Mouse (Mus musculus): Measurements from ENCODE around the gene Pip5k1b. TPM values are rescaled to one million over a fixed set of nuclear protein-coding genes. Genes with fewer than 3 reads are reported as not detected.

The Pip5k1b gene
- polyA plus RNA-seq, 1 experiment from 2014 or later: 8.3 TPM

DNA sequence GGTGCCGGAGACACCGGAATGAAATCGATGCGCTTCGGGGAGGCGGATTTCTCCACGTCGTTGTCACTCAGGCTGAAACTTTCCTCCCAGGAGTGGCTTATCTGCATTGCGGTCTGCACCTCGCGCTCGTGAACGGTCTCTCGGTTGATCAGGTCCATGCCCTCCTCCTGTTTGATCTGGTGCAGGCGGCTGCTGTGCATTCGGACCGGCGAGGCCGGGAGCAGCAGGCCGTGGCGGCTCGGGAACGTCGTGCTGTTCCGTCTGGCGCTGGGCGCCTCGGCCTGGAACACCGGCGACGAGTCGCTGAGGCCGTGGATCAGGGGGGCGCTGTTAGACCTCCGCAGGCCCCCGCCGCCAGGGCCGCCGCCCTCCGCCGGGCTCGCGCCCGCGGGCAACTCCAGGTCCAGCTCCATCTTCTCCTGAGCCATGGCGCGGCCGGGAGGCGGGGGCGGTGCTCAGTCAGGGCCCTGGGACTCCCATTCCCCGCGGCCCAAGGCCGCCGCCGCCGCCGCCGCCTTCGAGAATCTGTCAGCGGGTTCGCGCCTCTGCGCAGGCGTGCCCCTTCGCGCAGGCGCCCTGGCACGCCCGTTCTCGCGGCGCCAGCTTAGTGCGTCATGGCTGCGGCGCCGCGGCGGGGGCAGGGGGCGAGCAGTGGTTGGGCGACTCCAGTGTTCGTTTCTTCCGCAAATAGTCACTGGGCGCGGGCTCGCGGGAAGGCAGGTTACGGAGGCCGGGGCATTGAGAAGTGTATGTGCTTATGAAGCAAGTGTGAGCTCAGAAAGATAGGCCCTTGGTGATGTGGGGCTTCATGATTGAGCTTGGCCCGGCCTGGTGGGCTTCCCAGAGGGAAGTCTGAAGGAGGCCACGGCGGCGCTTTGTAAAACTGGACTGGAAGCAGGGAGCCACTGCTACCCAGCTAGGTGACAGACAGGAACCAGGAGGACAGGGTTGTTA lies 78.5 kb downstream of the Pip5k1b start, which contains the start of gene Fam122a:
Fam122a (minus strand) TSS at position 428 of the 954 bp plus-strand sequence.
- peak; percentile 91 for ATAC-seq (ENCODE audit: low read depth)
- peak within 1 kb of the TSS; percentile 91 for H3K4me3 ChIP-seq (ENCODE audit: low read depth, low read length)
- H3K9me3 ChIP-seq (replicated peaks; ENCODE audit: control insufficient read depth, low read length): no peaks in the 10 kb centered on the region
- peak within 1 kb of the TSS; percentile 97 for H3K9ac ChIP-seq (ENCODE audit: low read depth, low read length)
- no peaks in the 10 kb centered on the region for H3K27me3 ChIP-seq (ENCODE audit: control insufficient read depth, insufficient read depth, low read depth, low read length)
- H3K27ac ChIP-seq (ENCODE audit: low read length): peak within 1 kb of the TSS; percentile 95
- H3K36me3 ChIP-seq (ENCODE audit: control insufficient read depth, insufficient read depth): no peaks in the 10 kb centered on the region
- under 1% methylated on average over 88 of the region's 92 CpGs for WGBS (ENCODE audit: insufficient replicate concordance)
- H3K4me1 ChIP-seq (ENCODE audit: control insufficient read depth, low read depth, low read length): peaks cover 16% of the 10 kb centered on the region
- peak within 1 kb of the TSS; percentile 81 for H3K4me2 ChIP-seq (ENCODE audit: low read depth, low read length)

GRCm38 (mm10) chr19:24476461-24476860 lies 79.2 kb downstream of the Pip5k1b start:
- H3K9me3 ChIP-seq (replicated peaks; ENCODE audit: control insufficient read depth, low read length): no peaks in the 10 kb centered on the region
- peak overlapping the region; percentile 97 for H3K9ac ChIP-seq (ENCODE audit: low read depth, low read length)
- WGBS (ENCODE audit: insufficient replicate concordance): under 1% methylated on average over 11 of the region's 11 CpGs
- H3K4me2 ChIP-seq (ENCODE audit: low read depth, low read length): peak overlapping the region; percentile 81
- H3K4me3 ChIP-seq (ENCODE audit: low read depth, low read length): peak overlapping the region; percentile 91
- ATAC-seq (ENCODE audit: low read depth): peak; percentile 43
- H3K27ac ChIP-seq (ENCODE audit: low read length): peak overlapping the region; percentile 95
- no peaks in the 10 kb centered on the region for H3K36me3 ChIP-seq (ENCODE audit: control insufficient read depth, insufficient read depth)
- H3K27me3 ChIP-seq (ENCODE audit: control insufficient read depth, insufficient read depth, low read depth, low read length): no peaks in the 10 kb centered on the region
- H3K4me1 ChIP-seq (ENCODE audit: control insufficient read depth, low read depth, low read length): peaks cover 16% of the 10 kb centered on the region

GRCm38 (mm10) chr19:24475281-24475680 lies 80.4 kb downstream of the Pip5k1b start:
- Histone ChIP-seq H3K4me1 (ENCODE audit: control insufficient read depth, low read depth, low read length) (peaks cover 16% of the 10 kb centered on the region), H3K27ac (ENCODE audit: low read length) (no peak overlapping the region; the same call in 1 of the 2 replicates), H3K4me3 (ENCODE audit: low read depth, low read length) (peak overlapping the region; percentile 31), H3K4me2 (ENCODE audit: low read depth, low read length) (peak overlapping the region; percentile 55), H3K9me3 (replicated peaks; ENCODE audit: control insufficient read depth, low read length) (no peaks in the 10 kb centered on the region), H3K27me3 (ENCODE audit: control insufficient read depth, insufficient read depth, low read depth, low read length) (no peaks in the 10 kb centered on the region), H3K36me3 (ENCODE audit: control insufficient read depth, insufficient read depth) (no peaks in the 10 kb centered on the region), H3K9ac (ENCODE audit: low read depth, low read length) (no peak overlapping the region)
- no peak for ATAC-seq (ENCODE audit: low read depth)
- 66% methylated on average over 6 of the region's 6 CpGs for WGBS (ENCODE audit: insufficient replicate concordance)

DNA sequence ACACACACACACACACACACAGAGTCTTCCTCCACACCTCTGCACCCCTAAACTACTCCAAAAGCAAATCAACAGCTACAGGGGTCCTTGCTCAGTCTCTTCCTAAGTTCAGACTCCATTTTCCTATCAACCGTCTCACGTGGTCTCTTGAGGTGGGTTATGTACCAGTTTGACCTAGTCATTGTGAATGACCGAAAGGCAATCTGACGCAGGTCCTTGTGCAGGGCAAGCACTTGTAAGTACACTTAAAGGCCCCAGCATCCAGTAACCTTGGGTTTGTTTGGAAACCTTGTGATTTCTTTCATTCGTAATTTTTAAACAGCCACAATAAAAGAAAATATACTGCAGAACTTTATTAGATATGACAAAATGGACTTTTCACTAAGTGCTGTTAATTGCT lies 83.2 kb downstream of the Pip5k1b start:
- Histone ChIP-seq H3K4me2 (ENCODE audit: low read depth, low read length) (no peak overlapping the region), H3K27ac (ENCODE audit: low read length) (no peak overlapping the region), H3K9ac (ENCODE audit: low read depth, low read length) (no peak overlapping the region), H3K27me3 (ENCODE audit: control insufficient read depth, insufficient read depth, low read depth, low read length) (no peaks in the 10 kb centered on the region), H3K36me3 (ENCODE audit: control insufficient read depth, insufficient read depth) (no peaks in the 10 kb centered on the region), H3K4me3 (ENCODE audit: low read depth, low read length) (no peak overlapping the region), H3K9me3 (replicated peaks; ENCODE audit: control insufficient read depth, low read length) (no peaks in the 10 kb centered on the region), H3K4me1 (ENCODE audit: control insufficient read depth, low read depth, low read length) (peaks cover 13% of the 10 kb centered on the region)
- no peak for ATAC-seq (ENCODE audit: low read depth)
- 81% methylated on average over 5 of the region's 5 CpGs for WGBS (ENCODE audit: insufficient replicate concordance)

DNA sequence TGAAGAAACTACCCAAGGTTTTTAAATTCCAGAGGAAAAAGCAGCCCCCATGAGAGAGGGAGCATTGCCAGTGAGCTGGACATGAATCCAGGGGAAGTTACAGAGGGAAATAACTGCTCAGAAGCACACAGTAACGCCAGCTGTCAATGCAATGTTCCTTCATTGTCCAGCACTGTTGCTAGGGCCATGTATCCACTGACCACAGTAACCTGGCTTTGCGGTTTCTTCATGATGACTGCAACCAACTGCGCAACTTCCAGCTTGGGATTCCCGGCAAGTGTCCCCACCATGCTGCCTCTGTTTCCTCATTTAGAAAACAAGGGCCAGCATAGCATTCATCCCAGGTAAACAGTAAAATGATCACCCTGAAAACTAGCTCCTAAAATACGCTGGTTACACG lies 84.1 kb downstream of the Pip5k1b start:
- Histone ChIP-seq H3K9ac (ENCODE audit: low read depth, low read length) (no peak overlapping the region), H3K4me3 (ENCODE audit: low read depth, low read length) (no peak overlapping the region), H3K27me3 (ENCODE audit: control insufficient read depth, insufficient read depth, low read depth, low read length) (no peaks in the 10 kb centered on the region), H3K9me3 (replicated peaks; ENCODE audit: control insufficient read depth, low read length) (no peaks in the 10 kb centered on the region), H3K4me2 (ENCODE audit: low read depth, low read length) (no peak overlapping the region), H3K27ac (ENCODE audit: low read length) (no peak overlapping the region), H3K36me3 (ENCODE audit: control insufficient read depth, insufficient read depth) (no peaks in the 10 kb centered on the region), H3K4me1 (ENCODE audit: control insufficient read depth, low read depth, low read length) (peaks cover 13% of the 10 kb centered on the region)
- 84% methylated on average over 6 of the region's 6 CpGs for WGBS (ENCODE audit: insufficient replicate concordance)
- no peak for ATAC-seq (ENCODE audit: low read depth)

DNA sequence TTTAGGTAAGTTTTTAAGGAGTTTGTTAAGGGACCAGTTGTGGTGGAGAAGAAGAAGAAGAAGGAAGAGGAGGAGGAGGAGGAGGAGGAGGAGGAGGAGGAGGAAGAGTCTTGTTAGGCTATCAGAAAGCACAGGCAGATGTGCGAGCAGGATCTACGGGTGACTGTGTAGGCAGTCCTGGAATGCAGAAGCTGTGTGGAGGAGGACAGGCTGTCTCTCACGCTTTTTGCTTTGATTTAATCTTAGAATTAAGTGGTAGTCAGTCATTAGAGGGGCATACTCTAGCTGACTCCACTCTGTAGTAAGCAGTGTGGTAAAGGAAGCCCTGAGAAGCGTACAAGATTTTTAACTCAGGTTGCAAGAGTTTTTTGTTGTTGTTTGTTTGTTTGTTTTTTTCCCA lies 86.5 kb downstream of the Pip5k1b start:
- no peak overlapping the region for H3K27ac ChIP-seq (ENCODE audit: low read length)
- H3K4me3 ChIP-seq (ENCODE audit: low read depth, low read length): no peak overlapping the region
- no peak overlapping the region for H3K4me2 ChIP-seq (ENCODE audit: low read depth, low read length)
- 58% methylated on average over 4 of the region's 4 CpGs for WGBS (ENCODE audit: insufficient replicate concordance)
- H3K9ac ChIP-seq (ENCODE audit: low read depth, low read length): no peak overlapping the region
- no peaks in the 10 kb centered on the region for H3K27me3 ChIP-seq (ENCODE audit: control insufficient read depth, insufficient read depth, low read depth, low read length)
- ATAC-seq (ENCODE audit: low read depth): no peak
- no peaks in the 10 kb centered on the region for H3K9me3 ChIP-seq (replicated peaks; ENCODE audit: control insufficient read depth, low read length)
- H3K4me1 ChIP-seq (ENCODE audit: control insufficient read depth, low read depth, low read length): no peaks in the 10 kb centered on the region; the same call in 1 of the 2 replicates
- no peaks in the 10 kb centered on the region for H3K36me3 ChIP-seq (ENCODE audit: control insufficient read depth, insufficient read depth)

DNA sequence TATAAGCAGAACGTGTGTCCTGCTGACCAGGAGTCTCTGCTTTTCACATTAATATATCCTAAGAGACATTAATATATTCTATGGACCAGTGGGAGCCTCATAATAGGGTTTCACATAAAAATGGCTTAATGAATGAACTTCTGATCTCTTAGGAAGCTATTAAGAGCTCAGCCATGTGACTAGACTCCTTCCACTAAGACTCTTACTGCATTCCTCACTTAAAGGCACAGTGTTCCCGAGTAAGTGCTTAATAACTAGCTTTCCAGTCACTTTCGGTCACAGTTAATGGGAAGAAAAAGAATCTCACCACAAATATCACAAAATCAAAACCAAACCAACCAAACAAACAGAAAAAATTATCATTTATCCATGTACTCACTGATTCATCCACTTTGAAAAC lies 87.1 kb downstream of the Pip5k1b start:
- no peaks in the 10 kb centered on the region for H3K4me1 ChIP-seq (ENCODE audit: control insufficient read depth, low read depth, low read length)
- H3K4me2 ChIP-seq (ENCODE audit: low read depth, low read length): no peak overlapping the region
- no peaks in the 10 kb centered on the region for H3K36me3 ChIP-seq (ENCODE audit: control insufficient read depth, insufficient read depth)
- no peak overlapping the region for H3K27ac ChIP-seq (ENCODE audit: low read length)
- WGBS (ENCODE audit: insufficient replicate concordance): 78% methylated on average over 3 of the region's 3 CpGs
- no peak overlapping the region for H3K9ac ChIP-seq (ENCODE audit: low read depth, low read length)
- H3K4me3 ChIP-seq (ENCODE audit: low read depth, low read length): no peak overlapping the region
- no peaks in the 10 kb centered on the region for H3K27me3 ChIP-seq (ENCODE audit: control insufficient read depth, insufficient read depth, low read depth, low read length)
- H3K9me3 ChIP-seq (replicated peaks; ENCODE audit: control insufficient read depth, low read length): no peaks in the 10 kb centered on the region
- ATAC-seq (ENCODE audit: low read depth): no peak

GRCm38 (mm10) chr19:24463011-24463410 lies 92.7 kb downstream of the Pip5k1b start:
- Histone ChIP-seq H3K36me3 (ENCODE audit: control insufficient read depth, insufficient read depth) (no peaks in the 10 kb centered on the region), H3K9me3 (replicated peaks; ENCODE audit: control insufficient read depth, low read length) (no peaks in the 10 kb centered on the region), H3K9ac (ENCODE audit: low read depth, low read length) (no peak overlapping the region), H3K4me1 (ENCODE audit: control insufficient read depth, low read depth, low read length) (peaks cover 3% of the 10 kb centered on the region; the same call in 1 of the 2 replicates), H3K4me2 (ENCODE audit: low read depth, low read length) (no peak overlapping the region), H3K27ac (ENCODE audit: low read length) (no peak overlapping the region), H3K4me3 (ENCODE audit: low read depth, low read length) (no peak overlapping the region), H3K27me3 (ENCODE audit: control insufficient read depth, insufficient read depth, low read depth, low read length) (no peaks in the 10 kb centered on the region)
- WGBS (ENCODE audit: insufficient replicate concordance): 84% methylated on average over 3 of the region's 3 CpGs
- no peak for ATAC-seq (ENCODE audit: low read depth)

- H3K27ac ChIP-seq (ENCODE audit: low read length): no peak overlapping the region
- WGBS (ENCODE audit: insufficient replicate concordance): 93% methylated on average over 6 of the region's 6 CpGs
- no peaks in the 10 kb centered on the region for H3K36me3 ChIP-seq (ENCODE audit: control insufficient read depth, insufficient read depth)
- H3K27me3 ChIP-seq (ENCODE audit: control insufficient read depth, insufficient read depth, low read depth, low read length): no peaks in the 10 kb centered on the region
- H3K4me1 ChIP-seq (ENCODE audit: control insufficient read depth, low read depth, low read length): peaks cover 18% of the 10 kb centered on the region
- H3K9ac ChIP-seq (ENCODE audit: low read depth, low read length): no peak overlapping the region
- no peak overlapping the region for H3K4me3 ChIP-seq (ENCODE audit: low read depth, low read length)
- ATAC-seq (ENCODE audit: low read depth): no peak
- H3K9me3 ChIP-seq (replicated peaks; ENCODE audit: control insufficient read depth, low read length): no peaks in the 10 kb centered on the region
- H3K4me2 ChIP-seq (ENCODE audit: low read depth, low read length): no peak overlapping the region
Observed at GRCm38 (mm10) chr19:24456591-24457231, 99.0 kb downstream of the Pip5k1b start.
